Mouse (Mus musculus): Measurements from ENCODE around the gene Foxi1.
A peak's percentile ranks its signal among the peaks of the same experiment; 100 is the strongest.
"Not testable (repeated sequence)": the region's sequence is repeated elsewhere in the genome, so short reads cannot be mapped to it uniquely, and the experiment has no call there.

The Foxi1 gene

DNA sequence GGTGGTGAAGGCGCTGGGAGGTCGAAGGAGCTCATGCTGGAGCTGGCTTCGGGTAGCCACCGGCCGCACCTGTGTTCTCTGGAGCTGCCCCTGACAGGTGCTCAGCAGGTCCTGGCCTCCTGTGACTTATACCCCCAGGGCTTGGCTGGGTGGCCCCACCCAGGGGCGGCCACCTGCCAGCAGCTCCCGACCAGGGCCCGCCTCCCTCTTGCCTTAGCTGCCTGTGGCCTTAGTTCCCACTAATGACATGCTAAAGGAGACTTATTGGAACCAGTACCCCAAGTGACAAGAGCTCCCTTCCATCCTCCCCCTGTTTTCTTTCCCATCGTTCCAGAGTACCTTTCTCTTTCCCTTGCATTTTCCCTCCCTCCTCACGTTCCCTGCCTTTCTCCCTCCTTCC is at the start of gene Foxi1:
Gene Foxi1, minus strand, starts transcription at position 101 of the 400 bp plus-strand sequence.
- no peak for DNase-seq (ENCODE audit: low read depth)

DNA sequence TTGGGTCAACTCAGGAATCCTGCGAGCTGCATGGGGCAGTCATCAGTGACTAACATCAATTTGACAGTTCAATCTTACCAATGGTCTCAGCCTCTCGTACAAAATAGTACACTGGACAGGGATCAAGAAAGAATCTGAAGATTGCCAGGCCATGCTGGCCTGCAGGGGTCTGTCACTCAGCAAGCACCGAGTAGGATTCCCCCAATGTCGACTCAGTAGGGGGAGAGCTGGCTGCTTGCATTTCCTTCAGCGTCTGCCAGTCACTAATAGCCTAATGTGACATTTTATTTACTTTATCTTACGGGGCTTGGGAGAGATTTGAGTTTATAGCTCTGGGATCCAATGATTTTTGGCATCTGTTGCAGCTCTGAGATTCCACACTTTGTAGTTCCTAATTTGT is 35.1 kb upstream of the Foxi1 start:
- no peak for DNase-seq (ENCODE audit: low read depth)

DNA sequence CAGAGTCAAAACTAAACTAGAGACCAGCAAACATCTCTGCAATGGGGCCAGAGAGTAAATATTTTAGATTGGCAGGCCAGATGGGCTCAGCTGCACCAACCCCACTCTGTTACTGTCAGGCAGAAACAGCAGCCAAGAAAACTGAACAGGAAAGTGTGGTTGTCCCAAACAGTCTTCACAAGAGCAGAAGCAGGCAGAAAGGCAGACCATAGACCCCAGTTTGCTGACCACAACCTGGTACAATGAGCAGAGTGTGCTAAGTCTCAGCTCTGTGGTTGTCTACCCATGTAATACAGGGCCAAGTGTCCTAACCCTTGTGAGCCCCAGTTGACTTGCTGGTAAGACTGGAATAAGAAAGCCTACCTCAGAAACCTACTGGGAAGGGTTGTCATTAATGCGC is 32.4 kb upstream of the Foxi1 start:
- DNase-seq (ENCODE audit: low read depth), result no peak

DNA sequence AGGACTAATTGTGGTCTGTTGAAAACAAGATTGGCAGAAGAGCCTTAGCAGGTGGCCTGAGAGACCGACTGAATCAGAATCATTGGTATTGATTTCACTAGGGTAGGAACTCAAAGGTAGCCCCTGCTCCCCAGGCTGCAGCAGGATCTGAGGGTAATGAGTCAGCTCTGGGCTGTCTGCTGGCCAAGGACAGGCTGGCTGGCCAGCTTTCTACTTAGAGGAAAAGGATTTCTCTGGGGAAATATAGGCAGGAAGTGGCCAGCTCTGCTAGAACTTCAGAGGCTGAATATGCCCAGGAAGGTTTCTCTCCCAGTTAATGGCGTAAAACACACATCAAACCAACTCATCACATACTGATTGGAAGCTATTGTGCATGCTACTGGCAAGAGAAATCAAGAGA is 31.8 kb upstream of the Foxi1 start:
- DNase-seq (ENCODE audit: low read depth), result no peak

DNA sequence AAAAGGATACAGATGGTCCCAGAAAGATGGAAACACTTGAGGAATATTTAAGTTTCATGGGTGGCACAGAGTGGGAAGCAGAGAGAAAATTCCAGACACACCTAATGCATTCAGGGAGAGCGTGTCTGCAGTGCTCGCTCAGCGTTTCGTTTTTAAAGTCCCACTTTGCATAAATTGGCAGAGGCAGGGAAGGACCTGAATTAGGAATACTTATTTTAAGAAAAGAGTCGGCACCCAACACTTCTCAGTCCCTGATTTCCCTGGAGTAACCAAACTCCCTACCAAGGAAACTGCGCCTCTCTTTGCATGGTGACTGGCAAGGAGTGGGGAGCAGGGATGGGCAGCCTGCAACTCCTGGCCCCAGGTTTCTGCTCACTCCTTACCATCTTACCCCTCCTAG is 29.0 kb upstream of the Foxi1 start:
- DNase-seq (ENCODE audit: low read depth), result no peak

DNA sequence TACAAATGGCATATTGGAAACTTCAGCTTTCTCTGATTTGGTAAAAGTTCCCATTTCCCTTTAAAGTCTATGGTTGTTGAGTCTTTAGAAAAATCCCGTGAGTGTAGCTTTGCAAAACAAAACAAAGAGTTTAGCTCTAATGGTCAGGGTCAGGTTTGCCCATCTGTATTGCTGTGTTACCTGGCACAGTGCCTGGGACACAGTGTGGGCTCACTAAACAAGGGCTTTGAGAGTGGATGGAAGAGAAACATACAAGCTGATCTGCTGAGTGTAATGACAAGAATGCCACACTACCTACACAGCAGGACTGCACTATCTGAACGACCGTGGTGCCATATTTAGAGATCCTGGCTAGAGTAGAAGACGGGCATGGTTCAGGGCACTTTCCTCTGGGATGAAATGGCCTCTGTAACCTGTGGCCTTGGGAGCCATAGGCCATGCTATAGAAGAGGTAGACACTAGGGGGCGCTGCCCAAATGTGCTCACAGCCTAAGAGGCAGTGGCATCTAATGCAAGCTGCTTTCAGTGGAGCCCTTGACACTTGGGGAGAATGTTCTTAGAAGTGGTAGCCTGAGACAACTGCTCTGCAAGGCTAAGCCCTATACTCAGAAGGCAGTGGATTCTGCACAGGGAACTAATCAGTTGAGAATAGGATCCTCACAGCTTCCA is 28.3 kb upstream of the Foxi1 start:
- no peak for DNase-seq (ENCODE audit: low read depth)

DNA sequence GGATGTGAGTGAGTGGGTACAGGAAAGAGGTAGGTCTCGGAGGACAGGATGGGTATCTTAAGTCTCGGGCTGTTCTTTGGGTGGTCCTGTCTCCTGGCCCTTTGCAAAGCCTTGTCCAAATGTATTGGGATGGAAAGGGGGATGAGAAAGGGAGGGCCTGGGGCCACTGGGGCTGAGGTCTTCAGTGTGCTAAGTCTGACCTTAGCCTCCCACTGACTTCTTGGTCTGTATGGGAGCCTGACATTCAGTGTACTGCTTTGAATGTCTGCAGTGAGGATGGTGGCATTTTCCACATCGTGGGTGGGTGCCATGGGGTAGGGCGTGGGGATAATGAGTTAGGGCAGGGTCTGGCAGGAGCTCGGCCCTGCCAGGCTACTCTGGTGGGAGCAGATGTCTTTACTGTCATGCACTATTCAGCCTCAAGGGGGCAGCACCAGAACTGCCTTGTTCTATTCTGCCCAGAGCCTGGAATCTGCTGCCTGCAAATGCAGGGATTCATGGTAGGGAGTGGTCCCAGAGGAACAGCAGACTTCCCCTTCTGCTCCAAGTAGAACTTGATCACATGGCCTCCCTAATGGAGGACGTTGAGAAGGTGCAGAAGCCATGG is 21.0 kb upstream of the Foxi1 start:
- no peak for DNase-seq (ENCODE audit: low read depth)

DNA sequence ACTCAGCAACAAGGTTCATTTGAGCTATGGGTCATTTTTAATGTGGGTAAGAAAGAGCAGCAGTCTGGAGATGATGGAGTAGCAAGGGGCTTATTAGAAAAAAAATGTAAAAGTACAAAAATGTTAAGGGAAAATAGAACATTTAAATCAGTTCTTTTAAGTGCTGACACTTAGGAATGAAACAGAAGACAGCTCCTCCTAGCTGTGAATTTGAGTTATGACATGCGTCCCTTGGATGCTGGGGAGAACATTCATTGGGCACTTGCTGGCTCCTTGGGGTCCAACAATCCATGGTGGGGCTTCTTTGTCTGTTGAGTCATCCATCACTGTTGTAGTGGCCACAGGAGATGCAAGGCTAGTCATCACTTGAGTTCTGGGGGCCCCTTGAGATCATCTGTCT is 19.3 kb upstream of the Foxi1 start:
- DNase-seq (ENCODE audit: low read depth), result no peak

DNA sequence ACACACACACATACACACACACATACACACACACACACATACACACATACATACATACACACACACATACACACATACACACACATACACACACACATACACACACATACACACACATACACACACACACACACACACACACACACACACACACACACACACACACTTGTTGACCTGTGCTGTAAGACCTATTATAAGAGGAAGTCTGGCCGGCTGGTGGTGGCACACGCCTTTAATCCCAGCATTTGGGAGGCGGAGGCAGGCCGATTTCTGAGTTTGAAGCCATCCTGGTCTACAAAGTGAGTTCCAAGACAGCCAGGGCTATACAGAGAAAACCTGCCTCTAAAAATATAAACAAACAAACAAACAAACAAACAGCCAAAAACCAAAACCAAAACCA is 12.7 kb upstream of the Foxi1 start:
- not testable (repeated sequence) for DNase-seq (ENCODE audit: low read depth)

DNA sequence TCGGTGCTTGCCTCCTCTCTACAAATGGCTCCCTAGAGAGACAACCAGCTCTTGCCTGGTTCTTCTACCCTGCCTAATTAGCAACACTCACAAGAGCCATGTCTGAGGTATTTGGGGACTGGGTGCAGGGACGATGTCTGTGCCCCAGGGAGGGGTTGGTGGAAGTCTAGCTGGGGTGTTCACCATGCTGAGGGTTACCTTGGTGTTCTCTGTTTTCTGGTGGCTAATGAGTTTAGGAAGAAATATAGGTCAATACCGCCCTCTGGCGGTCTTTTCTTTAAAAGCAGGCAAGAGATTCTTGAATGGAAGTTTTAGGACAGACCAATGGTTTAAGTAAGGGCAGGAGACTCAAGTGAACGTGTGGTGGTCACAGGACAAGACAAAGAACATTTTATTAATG is 5.0 kb upstream of the Foxi1 start:
- peak; percentile 13 for DNase-seq (ENCODE audit: low read depth)

DNA sequence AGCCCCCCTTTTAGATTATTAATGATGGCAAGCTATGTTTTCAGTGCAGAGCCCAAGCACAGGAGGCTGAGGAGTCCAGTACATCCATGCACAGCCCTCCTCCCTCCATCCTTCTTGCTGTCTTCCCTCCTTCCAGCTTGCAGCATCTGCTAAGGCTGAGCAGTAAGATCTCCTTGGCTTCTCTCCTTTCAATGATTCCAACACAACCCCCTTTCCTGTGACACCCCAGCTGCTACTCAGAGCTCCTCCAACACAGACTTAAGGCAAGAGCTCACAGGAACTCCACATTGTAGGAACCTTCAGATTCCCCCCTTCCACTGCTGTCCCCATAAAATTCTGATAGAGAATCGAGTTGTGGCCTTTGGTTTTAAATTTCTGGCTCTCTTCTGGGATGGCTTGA is 5.1 kb downstream of the Foxi1 start:
- no peak for DNase-seq (ENCODE audit: low read depth)

DNA sequence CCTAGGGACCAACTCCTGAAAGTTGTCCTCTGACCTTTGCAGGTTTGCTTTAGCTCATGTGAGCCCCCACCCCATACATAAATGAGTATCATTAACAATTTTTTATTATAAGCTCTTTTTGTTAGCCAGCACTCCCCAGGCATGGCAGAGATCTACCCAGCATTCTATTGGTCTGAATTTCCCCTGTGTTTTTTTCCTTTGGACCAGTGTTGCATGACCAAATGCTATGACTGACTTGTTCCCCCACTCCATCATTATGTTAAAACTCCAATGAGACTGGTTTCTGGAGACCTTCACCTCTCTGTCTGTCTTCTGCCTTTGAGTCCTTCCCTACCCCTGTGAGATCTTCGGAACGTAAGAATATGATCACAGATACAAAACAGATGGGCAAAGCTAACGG is 12.7 kb downstream of the Foxi1 start:
- DNase-seq (ENCODE audit: low read depth), result no peak

DNA sequence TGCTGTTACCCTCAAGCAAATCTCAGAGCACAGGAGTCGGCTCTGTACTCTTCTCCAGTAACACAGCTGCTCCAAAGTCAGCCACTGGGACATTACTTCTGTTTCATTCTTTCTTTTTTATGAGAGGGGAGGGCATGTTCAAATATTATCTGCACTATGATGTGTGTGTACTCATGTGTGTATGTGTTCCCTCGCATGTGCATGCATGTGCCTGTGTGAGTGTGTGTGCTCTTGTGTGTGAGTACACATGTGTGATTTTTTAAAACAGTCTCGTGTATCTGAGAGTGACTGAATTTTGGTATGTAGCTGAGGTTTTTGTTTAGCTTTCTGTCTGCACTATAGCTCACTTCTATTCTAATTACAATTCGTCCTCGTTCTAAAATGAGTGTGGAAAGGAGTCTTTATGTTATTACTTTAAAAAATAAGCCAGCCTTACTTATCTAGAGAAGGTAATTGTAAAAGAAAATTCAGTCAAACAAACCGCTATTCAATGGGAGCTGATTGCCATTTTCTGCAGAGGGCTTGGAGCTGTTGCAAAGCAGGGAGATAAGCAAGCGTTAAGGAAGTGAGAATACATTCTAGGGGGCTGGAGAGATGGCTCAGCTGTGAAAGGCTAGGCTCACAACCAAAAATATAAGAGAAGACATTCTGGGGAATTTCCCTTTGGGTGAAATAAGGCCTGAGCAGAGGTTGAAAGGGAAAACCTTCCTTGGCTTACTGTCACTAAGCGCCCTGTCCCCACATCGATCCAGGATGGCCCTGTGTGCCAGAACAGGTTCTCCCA is 13.5 kb downstream of the Foxi1 start:
- no peak for DNase-seq (ENCODE audit: low read depth)

DNA sequence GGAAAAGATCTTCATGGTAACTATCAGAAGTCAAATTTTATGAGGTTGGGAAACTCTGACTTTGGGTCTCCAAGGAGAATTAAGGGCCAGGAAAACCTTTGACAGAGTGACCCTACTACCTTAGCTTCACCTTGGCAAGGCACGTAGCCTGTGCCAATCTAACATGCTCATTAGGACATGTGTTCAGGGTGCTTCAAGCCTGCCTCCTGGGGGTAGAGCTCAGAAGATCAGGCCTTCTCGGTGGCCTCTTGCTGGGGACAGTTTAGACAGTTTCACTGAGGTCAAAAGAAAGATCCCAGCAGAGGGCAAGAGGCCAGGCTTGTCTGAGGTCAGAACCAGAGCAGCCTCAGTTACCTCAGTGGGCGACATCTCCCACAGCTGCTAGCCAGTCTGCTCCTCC is 14.2 kb downstream of the Foxi1 start:
- DNase-seq (ENCODE audit: low read depth), result no peak

DNA sequence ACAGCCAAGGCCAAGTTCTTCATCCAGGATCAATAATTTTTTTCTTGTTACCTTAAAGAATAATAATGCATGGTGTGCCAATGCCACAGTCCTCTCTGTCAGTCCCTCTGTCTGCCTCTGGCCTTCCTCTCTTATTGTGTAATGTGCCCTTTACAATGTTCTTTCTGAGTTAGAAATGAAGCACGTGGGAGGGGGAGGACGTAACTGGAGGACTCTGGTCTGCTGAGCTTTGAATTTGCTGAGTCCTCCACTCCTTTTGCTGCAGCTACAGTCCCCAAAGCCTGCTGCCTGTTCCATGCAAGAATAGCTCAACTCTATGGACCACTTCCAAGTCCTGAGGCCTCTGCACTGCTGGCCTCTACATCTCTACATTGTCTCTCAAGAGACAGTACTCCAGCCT is 23.6 kb downstream of the Foxi1 start:
- no peak for DNase-seq (ENCODE audit: low read depth)

DNA sequence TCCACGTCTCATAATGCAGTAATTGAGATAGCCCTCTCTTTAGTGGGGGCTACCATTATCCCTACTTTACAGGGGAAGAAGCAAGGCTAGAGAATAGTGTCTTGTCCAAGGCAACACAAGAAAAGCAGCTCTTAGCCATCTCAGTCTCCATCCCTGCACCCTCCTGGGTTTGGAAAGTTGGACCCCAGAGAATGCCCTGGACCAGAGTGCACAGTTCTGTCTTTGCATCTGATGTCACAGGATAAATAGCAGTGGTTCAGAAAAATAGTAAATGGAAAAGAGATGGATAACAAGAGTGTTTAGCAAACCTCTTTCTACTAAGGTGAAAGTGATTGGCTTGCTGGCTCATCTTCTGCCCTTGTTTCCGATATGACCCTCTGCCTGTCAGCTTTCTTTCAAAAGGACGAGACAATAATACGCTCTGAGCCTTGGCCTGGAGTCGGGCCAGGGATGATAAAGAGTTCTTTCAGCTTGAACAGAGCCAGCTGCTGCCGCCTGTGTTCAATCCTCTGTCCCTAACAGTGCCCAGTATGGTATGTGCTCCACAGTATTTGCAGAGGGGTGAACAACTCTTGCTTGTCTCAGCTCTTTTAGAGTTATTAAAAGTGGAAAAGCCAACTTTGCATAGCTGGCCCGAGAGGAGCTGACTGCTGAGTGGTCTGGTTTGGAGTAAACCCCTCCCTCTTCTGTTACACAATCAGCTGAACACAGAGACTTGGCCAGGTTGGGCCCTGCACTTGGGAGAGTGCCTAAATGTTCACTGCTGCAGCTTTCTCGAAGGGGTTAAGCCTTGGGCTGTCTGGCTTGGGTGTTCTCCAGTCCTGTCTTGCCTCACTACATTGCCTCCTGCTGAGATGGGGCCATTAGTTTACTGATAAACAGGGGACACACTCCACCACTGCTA is 26.4 kb downstream of the Foxi1 start:
- peak; percentile 27 for DNase-seq (ENCODE audit: low read depth)

DNA sequence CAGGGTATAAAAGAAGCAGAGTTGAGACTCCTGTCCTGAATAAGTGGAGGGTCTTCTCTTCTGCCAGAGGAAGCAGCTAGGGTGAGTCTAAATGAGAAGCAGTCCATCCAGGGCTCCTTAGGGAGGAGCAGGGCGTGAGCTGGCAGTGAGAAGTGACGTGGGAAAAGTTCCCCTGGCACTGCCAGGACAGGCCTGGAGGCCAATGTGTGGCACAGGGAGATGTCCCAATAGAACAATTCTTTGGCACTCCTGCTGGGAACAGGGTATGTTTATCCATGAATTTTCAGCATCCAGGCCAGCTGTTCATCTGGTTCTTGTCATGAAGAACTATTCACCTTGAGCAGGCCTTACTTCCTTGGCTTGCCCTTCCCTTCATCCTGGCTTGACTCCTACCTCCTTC is 29.1 kb downstream of the Foxi1 start:
- DNase-seq (ENCODE audit: low read depth), result no peak

DNA sequence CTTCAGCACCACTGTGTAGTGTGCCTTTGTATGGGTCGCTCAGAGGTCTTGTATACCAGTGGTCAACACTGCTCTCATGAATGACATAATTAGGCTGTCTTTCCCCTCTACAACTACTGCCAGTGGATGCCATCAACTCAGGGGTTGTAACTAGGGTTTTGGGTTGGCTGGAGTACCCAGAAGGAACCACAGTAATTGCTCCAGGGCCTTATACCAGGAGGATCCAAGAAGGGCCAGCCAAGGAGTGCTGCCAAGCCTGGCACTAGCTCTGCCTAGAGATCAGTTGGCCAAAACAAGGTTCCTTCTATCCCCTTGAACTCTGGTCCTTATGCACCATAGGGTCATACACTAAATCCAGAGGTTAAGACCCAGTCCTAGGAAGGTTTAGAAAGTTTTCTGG is 31.5 kb downstream of the Foxi1 start:
- DNase-seq (ENCODE audit: low read depth), result no peak

DNA sequence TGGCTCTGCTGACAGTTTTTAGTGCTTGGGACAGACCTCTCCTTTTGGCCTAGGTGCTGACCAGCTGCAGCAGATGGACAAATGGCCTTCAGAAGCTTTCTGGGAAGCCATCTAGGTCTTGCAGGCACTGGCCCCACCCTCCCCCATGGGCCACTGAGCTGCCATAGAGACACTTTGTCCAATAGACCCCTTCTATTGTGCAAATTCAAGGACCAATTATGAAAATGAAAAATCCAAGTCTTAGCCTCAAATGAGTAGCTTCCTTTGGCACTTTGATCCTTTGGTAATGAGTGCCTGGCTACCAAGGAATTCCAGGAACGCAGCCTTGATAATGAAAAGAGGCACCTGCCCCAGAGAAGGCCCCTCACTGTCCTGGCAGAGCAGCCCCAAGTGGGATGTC is 36.7 kb downstream of the Foxi1 start:
- DNase-seq (ENCODE audit: low read depth), result no peak

DNA sequence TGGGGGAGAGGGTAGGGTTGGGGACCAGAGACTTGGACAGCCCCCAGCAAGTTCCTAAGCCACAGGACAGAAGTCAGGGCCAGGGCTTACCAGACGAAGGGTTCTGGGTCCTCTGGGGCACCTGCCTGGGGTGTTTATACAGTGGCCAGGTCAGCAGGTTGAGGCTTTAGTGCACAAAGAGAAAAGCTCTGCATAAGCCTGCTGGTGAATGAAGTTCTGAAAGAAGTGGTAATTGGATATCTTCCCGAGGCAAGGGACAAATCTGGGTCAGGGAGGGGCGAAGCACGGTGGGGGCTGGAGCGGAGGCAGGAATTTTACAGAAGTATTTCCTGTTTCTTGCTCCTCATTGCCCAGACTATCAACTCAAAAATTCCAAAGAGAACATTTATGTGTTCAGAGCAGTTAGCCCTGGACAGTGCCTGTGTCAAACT is 38.4 kb downstream of the Foxi1 start:
- DNase-seq (ENCODE audit: low read depth), result no peak

DNA sequence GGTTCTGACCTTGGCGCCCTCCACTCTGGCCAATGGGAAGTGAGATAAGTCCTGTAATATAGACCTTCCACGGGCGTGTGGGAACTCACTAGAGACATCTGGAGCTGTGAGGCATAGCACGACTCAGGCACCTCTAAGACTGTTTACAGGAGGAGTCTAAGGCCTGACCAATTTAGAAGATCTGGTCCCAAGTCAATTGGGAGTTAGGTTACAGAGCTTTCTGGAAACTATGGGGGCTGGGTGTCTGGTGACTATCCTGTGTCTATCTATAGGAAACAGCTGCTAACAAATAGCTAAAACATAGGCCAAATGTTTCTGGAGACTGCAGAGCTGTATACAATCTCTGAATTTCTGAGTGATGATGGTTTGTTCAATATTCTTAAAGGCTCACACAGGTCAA is 41.5 kb downstream of the Foxi1 start:
- no peak for DNase-seq (ENCODE audit: low read depth)

DNA sequence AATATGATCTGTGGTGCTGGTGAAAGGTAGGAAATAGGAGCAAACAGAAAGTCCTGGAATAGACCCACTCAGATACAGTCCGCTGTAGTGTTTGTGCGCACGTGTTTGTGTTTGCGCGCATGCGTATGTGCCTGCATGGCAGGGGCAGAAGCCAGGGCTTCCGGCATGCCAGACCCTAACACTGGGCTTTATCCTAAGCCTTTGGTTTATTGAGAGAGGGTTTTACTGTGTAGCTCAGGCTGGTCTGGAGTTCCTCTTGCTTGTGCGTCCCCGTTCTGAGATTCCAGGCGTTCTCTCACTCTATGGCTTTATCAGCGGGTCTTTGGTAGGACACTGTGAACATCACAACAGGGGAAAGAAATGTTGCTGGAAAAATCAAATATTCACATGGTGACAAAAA is 42.6 kb downstream of the Foxi1 start:
- DNase-seq (ENCODE audit: low read depth), result no peak
